Mouse (Mus musculus) lung, postnatal 0 days (tissue): ENCODE measurements around the gene Rpp14. TPM values are rescaled to one million over a fixed set of nuclear protein-coding genes. Genes with fewer than 3 reads are reported as not detected.
A peak's percentile ranks its signal among the peaks of the same experiment; 100 is the strongest.

Experiments used
- ATAC-seq: fragments of 200-750 bp; cut with Nextera tagmentation; 2 replicates; pipeline ENCODE4 v1.8.0; 2017; ENCODE audit warnings: moderate library complexity
- DNase-seq: peaks from one replicate; pipeline ENCODE4 v3.0.0-alpha.2; 2016; ENCODE audit warnings: low spot score
- H3K27ac ChIP-seq: fragments of 300-500 bp; sonication (generic); 2 replicates; pipeline ENCODE4 v1.5.1; 2014; ENCODE audit warnings: antibody characterized with exemption, mild to moderate bottlenecking, low read length, mixed read lengths
- H3K27me3 ChIP-seq: fragments of 300-500 bp; sonication (generic); replicated peaks from 2 replicates; pipeline ENCODE4 v1.6.1; 2014; ENCODE audit warnings: low read length, mixed read lengths; ENCODE audit not compliant: insufficient read depth
- H3K36me3 ChIP-seq: fragments of 300-500 bp; sonication (generic); 2 replicates; pipeline ENCODE4 v1.6.1; 2014; ENCODE audit warnings: low read length, mixed read lengths; ENCODE audit not compliant: insufficient read depth
- H3K4me1 ChIP-seq: fragments of 300-500 bp; sonication (generic); 2 replicates; pipeline ENCODE4 v1.6.1; 2014; ENCODE audit warnings: antibody characterized with exemption, low read depth, low read length, mixed read lengths; ENCODE audit not compliant: insufficient read depth
- H3K4me2 ChIP-seq: fragments of 300-500 bp; sonication (generic); replicated peaks from 2 replicates; pipeline ENCODE4 v1.6.1; 2014; ENCODE audit warnings: low read depth, mild to moderate bottlenecking, low read length, moderate library complexity, mixed read lengths
- H3K4me3 ChIP-seq: fragments of 300-500 bp; sonication (generic); 2 replicates; pipeline ENCODE4 v1.5.1; 2014; ENCODE audit warnings: low read depth, low read length
- H3K9ac ChIP-seq: fragments of 300-500 bp; sonication (generic); replicated peaks from 2 replicates; pipeline ENCODE4 v1.6.1; 2014; ENCODE audit warnings: low read depth, mild to moderate bottlenecking
- H3K9me3 ChIP-seq: fragments of 300-500 bp; sonication (generic); 2 replicates; pipeline ENCODE4 v1.6.1; 2016; ENCODE audit warnings: low read length, mixed read lengths
- CTCF ChIP-seq: IDR thresholded peaks from 2 replicates; pipeline ENCODE4 v1.5.1; 2016; ENCODE audit warnings: antibody characterized with exemption, mild to moderate bottlenecking
- EP300 ChIP-seq: IDR thresholded peaks from 2 replicates; pipeline ENCODE4 v1.6.1; 2016; ENCODE audit warnings: antibody characterized with exemption, mild to moderate bottlenecking, control low read depth
- WGBS: fragments of 180-500 bp; shearing (Covaris S2); extraction: QIAGEN DNeasy Blood & Tissue Kit; methylation state at CpG from one replicate; pipeline ENCODE4 v1.1.7; 2014; 5-methylcytosine and 5-hydroxymethylcytosine counted together
- polyA plus RNA-seq: library from polyadenylated mRNA; unstranded; fragments of >200 nt; fragmentation: Nextera tagmentation; extraction: Ambion mirVana; gene quantifications from 2 replicates; pipeline ENCODE4 v1.2.1, GENCODE M21; 2015

Gene Rpp14
- polyA plus RNA-seq, 1 experiment from 2014 or later: 37.6 TPM

- WGBS: 88% methylated on average over 8 of the region's 8 CpGs
- DNase-seq: no peak
- no peak for TF ChIP-seq EP300
- no peak for TF ChIP-seq CTCF
These were observed 16.1 kb upstream of the Rpp14 start for GRCm38 (mm10) chr14:8063835-8064785.

DNA sequence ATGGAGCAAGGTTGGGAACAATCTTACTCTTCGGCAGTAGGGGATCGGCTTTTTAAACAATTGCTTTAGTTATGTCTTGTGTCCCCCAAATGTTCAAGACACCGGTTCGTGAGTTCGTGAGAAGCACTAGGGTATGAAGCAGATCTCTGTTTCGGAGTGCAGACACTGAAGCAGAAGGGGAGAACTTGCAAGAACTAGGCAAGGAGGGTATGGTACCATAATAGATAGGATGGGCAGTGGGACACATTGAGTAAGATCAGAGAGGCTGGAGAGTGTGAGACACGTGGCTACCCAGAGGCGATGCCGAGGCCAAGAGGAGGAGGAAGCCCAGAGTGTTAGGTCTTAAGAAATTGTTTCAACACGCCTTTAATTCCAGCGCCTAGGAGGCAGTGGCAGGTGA is 551 bp downstream of the Rpp14 start:
- 2% methylated on average over 11 of the region's 11 CpGs for WGBS
- H3K36me3 ChIP-seq: peaks cover 12% of the 10 kb centered on the region; the same call in 1 of the 2 replicates
- ATAC-seq (peak; percentile 48), DNase-seq (peak; percentile 76)
- H3K4me3 ChIP-seq: peak overlapping the region; percentile 56
- peak overlapping the region; percentile 97 for H3K27ac ChIP-seq
- TF ChIP-seq EP300 (no peak), CTCF (no peak)
- peak overlapping the region; percentile 62 for H3K4me2 ChIP-seq
- H3K9ac ChIP-seq: peak overlapping the region; percentile 67
- no peaks in the 10 kb centered on the region for H3K9me3 ChIP-seq
- H3K4me1 ChIP-seq: peaks cover 7% of the 10 kb centered on the region; the same call in 1 of the 2 replicates
- no peaks in the 10 kb centered on the region; the same call in 1 of the 2 replicates for H3K27me3 ChIP-seq

More at GRCm38 (mm10) chr14:8063835-8064785, 16.1 kb upstream of the Rpp14 start:
- Histone ChIP-seq H3K9me3 (no peaks in the 10 kb centered on the region), H3K4me1 (no peaks in the 10 kb centered on the region), H3K27me3 (no peaks in the 10 kb centered on the region), H3K4me2 (no peak overlapping the region), H3K27ac (no peak overlapping the region), H3K9ac (no peak overlapping the region), H3K36me3 (no peaks in the 10 kb centered on the region), H3K4me3 (no peak overlapping the region)
- no peak for ATAC-seq

DNA sequence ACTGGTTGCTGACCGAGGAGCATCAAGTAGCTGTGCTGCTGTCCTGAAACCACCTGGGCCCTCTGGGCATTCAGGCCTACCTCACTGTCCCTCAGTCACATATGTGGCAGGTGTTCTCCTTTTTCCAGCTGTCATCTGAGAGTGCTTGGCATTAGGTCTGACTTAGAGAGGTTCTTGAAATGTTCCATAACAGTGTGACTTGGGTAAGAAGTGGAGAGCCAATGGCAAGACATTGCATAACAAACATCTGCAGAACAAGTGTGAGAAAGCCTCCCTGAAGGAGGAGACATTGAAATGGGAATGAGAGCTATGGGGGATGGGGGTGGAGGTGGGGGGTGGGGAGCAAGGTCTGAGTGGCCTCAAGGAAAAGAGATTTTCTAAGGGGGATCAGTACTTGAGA is 2.8 kb downstream of the Rpp14 start:
- Histone ChIP-seq H3K4me3 (no peak overlapping the region), H3K4me1 (peaks cover 7% of the 10 kb centered on the region; the same call in 1 of the 2 replicates), H3K9me3 (no peaks in the 10 kb centered on the region), H3K27ac (no peak overlapping the region), H3K4me2 (no peak overlapping the region), H3K9ac (no peak overlapping the region), H3K27me3 (no peaks in the 10 kb centered on the region; the same call in 1 of the 2 replicates), H3K36me3 (peaks cover 21% of the 10 kb centered on the region)
- no peak for TF ChIP-seq CTCF
- TF ChIP-seq EP300: no peak
- DNase-seq (peak; percentile 78), ATAC-seq (peak; percentile 16; the same call in 1 of the 2 replicates)
- 88% methylated on average over 1 of the region's 1 CpGs for whole genome bisulfite sequencing

GRCm38 (mm10) chr14:8089016-8089415 is 8.8 kb downstream of the Rpp14 start:
- H3K36me3 ChIP-seq: peaks cover 34% of the 10 kb centered on the region
- no peak for ATAC-seq

DNA sequence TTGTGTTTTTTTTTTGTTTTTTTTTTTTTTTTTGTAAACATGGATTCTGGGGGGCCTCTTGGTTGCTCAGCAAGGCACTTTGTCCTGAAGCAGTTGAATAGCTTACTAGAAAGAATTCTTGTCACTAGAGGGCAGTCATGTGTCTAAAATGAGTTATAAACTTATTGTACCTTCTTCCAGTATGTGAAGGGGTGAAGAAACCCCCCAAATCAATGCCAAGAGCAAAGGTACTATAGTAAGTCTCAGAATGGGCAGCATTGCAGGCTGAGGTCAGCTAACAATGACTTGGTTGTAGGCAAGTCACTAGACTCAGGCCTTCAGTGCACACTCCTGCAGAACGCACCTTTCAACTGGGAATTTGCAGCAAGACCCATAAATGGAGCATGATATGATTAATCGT is 12.4 kb downstream of the Rpp14 start:
- Histone ChIP-seq H3K4me3 (no peak overlapping the region), H3K9me3 (no peaks in the 10 kb centered on the region), H3K27me3 (no peaks in the 10 kb centered on the region), H3K4me2 (no peak overlapping the region), H3K9ac (no peak overlapping the region), H3K4me1 (peaks cover 7% of the 10 kb centered on the region; the same call in 1 of the 2 replicates), H3K36me3 (peaks cover 14% of the 10 kb centered on the region; the same call in 1 of the 2 replicates), H3K27ac (no peak overlapping the region)
- DNase-seq: peak; percentile 75
- ATAC-seq: no peak
- TF ChIP-seq CTCF (peak; percentile 66), EP300 (no peak)
- 88% methylated on average over 2 of the region's 2 CpGs for WGBS

More at GRCm38 (mm10) chr14:8089016-8089415, 8.8 kb downstream of the Rpp14 start:
- no peaks in the 10 kb centered on the region for H3K4me1 ChIP-seq
- no peaks in the 10 kb centered on the region for H3K27me3 ChIP-seq
- WGBS: 90% methylated on average over 2 of the region's 2 CpGs
- no peak overlapping the region for H3K4me2 ChIP-seq
- H3K9me3 ChIP-seq: no peaks in the 10 kb centered on the region
- no peak overlapping the region for H3K9ac ChIP-seq
- no peak overlapping the region for H3K27ac ChIP-seq
- TF ChIP-seq EP300: no peak
- no peak for TF ChIP-seq CTCF
- DNase-seq: no peak
- no peak overlapping the region for H3K4me3 ChIP-seq

GRCm38 (mm10) chr14:8093427-8093826 is 13.3 kb downstream of the Rpp14 start:
- WGBS: 59% methylated on average over 5 of the region's 5 CpGs
- no peak overlapping the region for H3K27ac ChIP-seq
- no peaks in the 10 kb centered on the region for H3K27me3 ChIP-seq
- DNase-seq: peak; percentile 38
- ATAC-seq: no peak
- peaks cover 10% of the 10 kb centered on the region; the same call in 1 of the 2 replicates for H3K4me1 ChIP-seq
- TF ChIP-seq CTCF (no peak), EP300 (no peak)
- no peak overlapping the region for H3K4me2 ChIP-seq
- H3K9me3 ChIP-seq: no peaks in the 10 kb centered on the region
- no peak overlapping the region for H3K4me3 ChIP-seq
- no peak overlapping the region for H3K9ac ChIP-seq
- H3K36me3 ChIP-seq: peaks cover 13% of the 10 kb centered on the region; the same call in 1 of the 2 replicates
